Mouse (Mus musculus): ENCODE measurements around the gene Rrp8. TPM values are rescaled to one million over a fixed set of nuclear protein-coding genes. Genes with fewer than 3 reads are reported as not detected.

Rrp8 gene
- polyA plus RNA-seq, 1 experiment from 2014 or later = 41.2 TPM

- H3K36me3 ChIP-seq (ENCODE audit: control insufficient read depth, insufficient read depth, low read length) = peaks cover 12% of the 10 kb centered on the region; the same call in 1 of the 2 replicates
- WGBS = 54% methylated on average over 6 of the region's 6 CpGs
- ATAC-seq (ENCODE audit: low FRiP score) = peak; percentile 71
- H3K4me3 ChIP-seq (ENCODE audit: low read depth, low read length) = no peak overlapping the region
- no peaks in the 10 kb centered on the region for H3K9me3 ChIP-seq (ENCODE audit: control insufficient read depth, low read length)
- peak overlapping the region; percentile 36; the same call in 1 of the 2 replicates for H3K27ac ChIP-seq (ENCODE audit: low read depth, low read length)
- no peak overlapping the region for H3K4me2 ChIP-seq
- 0 out of 2 replicates have a peak overlapping the region, but pooled peaks have one; percentile 6 for H3K9ac ChIP-seq (ENCODE audit: low read length)
- DNase-seq (ENCODE audit: low spot score, missing footprints) = peak; percentile 85
- H3K4me1 ChIP-seq (ENCODE audit: control insufficient read depth, insufficient read depth, low read length) = peaks cover 7% of the 10 kb centered on the region
- H3K27me3 ChIP-seq (ENCODE audit: control insufficient read depth, insufficient read depth, low read length) = no peaks in the 10 kb centered on the region
These were observed 8.3 kb downstream of the Rrp8 start for GRCm38 (mm10) chr7:105728701-105729428.

- no peaks in the 10 kb centered on the region for H3K36me3 ChIP-seq (ENCODE audit: control insufficient read depth, insufficient read depth, low read length)
- ATAC-seq (ENCODE audit: low FRiP score) (no peak), DNase-seq (ENCODE audit: low spot score, missing footprints) (no peak)
- H3K27ac ChIP-seq (ENCODE audit: low read depth, low read length) = no peak overlapping the region
- H3K9me3 ChIP-seq (ENCODE audit: control insufficient read depth, low read length) = no peaks in the 10 kb centered on the region
- WGBS = 92% methylated on average over 4 of the region's 4 CpGs
- no peak overlapping the region for H3K9ac ChIP-seq (ENCODE audit: low read length)
- H3K4me3 ChIP-seq (ENCODE audit: low read depth, low read length) = no peak overlapping the region
- H3K4me2 ChIP-seq = no peak overlapping the region
- H3K27me3 ChIP-seq (ENCODE audit: control insufficient read depth, insufficient read depth, low read length) = no peaks in the 10 kb centered on the region
- peaks cover 7% of the 10 kb centered on the region for H3K4me1 ChIP-seq (ENCODE audit: control insufficient read depth, insufficient read depth, low read length)
These were observed 10.2 kb downstream of the Rrp8 start for GRCm38 (mm10) chr7:105726980-105727325.

GRCm38 (mm10) chr7:105726144-105726979 lies 10.8 kb downstream of the Rrp8 start:
- no peak overlapping the region for H3K27ac ChIP-seq (ENCODE audit: low read depth, low read length)
- no peaks in the 10 kb centered on the region for H3K36me3 ChIP-seq (ENCODE audit: control insufficient read depth, insufficient read depth, low read length)
- peaks cover 7% of the 10 kb centered on the region for H3K4me1 ChIP-seq (ENCODE audit: control insufficient read depth, insufficient read depth, low read length)
- no peaks in the 10 kb centered on the region for H3K9me3 ChIP-seq (ENCODE audit: control insufficient read depth, low read length)
- H3K4me2 ChIP-seq = no peak overlapping the region
- no peak overlapping the region for H3K4me3 ChIP-seq (ENCODE audit: low read depth, low read length)
- no peaks in the 10 kb centered on the region for H3K27me3 ChIP-seq (ENCODE audit: control insufficient read depth, insufficient read depth, low read length)
- ATAC-seq (ENCODE audit: low FRiP score) (peak; percentile 81), DNase-seq (ENCODE audit: low spot score, missing footprints) (peak; percentile 92)
- H3K9ac ChIP-seq (ENCODE audit: low read length) = no peak overlapping the region
- WGBS = 85% methylated on average over 4 of the region's 4 CpGs

- H3K4me3 ChIP-seq (ENCODE audit: low read depth, low read length) = no peak overlapping the region
- no peaks in the 10 kb centered on the region for H3K9me3 ChIP-seq (ENCODE audit: control insufficient read depth, low read length)
- H3K36me3 ChIP-seq (ENCODE audit: control insufficient read depth, insufficient read depth, low read length) = no peaks in the 10 kb centered on the region
- no peaks in the 10 kb centered on the region for H3K4me1 ChIP-seq (ENCODE audit: control insufficient read depth, insufficient read depth, low read length)
- H3K27ac ChIP-seq (ENCODE audit: low read depth, low read length) = no peak overlapping the region
- WGBS = 73% methylated on average over 2 of the region's 2 CpGs
- ATAC-seq (ENCODE audit: low FRiP score) = no peak
- H3K4me2 ChIP-seq = no peak overlapping the region
- no peak for DNase-seq (ENCODE audit: low spot score, missing footprints)
- no peaks in the 10 kb centered on the region for H3K27me3 ChIP-seq (ENCODE audit: control insufficient read depth, insufficient read depth, low read length)
- no peak overlapping the region for H3K9ac ChIP-seq (ENCODE audit: low read length)
These were observed 15.3 kb downstream of the Rrp8 start for GRCm38 (mm10) chr7:105721916-105722315.

GRCm38 (mm10) chr7:105715366-105715765 lies 21.8 kb downstream of the Rrp8 start:
- Histone ChIP-seq H3K4me2 (no peak overlapping the region), H3K4me3 (ENCODE audit: low read depth, low read length) (no peak overlapping the region), H3K9me3 (ENCODE audit: control insufficient read depth, low read length) (no peaks in the 10 kb centered on the region), H3K27ac (ENCODE audit: low read depth, low read length) (no peak overlapping the region), H3K9ac (ENCODE audit: low read length) (no peak overlapping the region), H3K36me3 (ENCODE audit: control insufficient read depth, insufficient read depth, low read length) (no peaks in the 10 kb centered on the region), H3K4me1 (ENCODE audit: control insufficient read depth, insufficient read depth, low read length) (no peaks in the 10 kb centered on the region), H3K27me3 (ENCODE audit: control insufficient read depth, insufficient read depth, low read length) (no peaks in the 10 kb centered on the region)
- ATAC-seq (ENCODE audit: low FRiP score) (no peak), DNase-seq (ENCODE audit: low spot score, missing footprints) (no peak)
- 63% methylated on average over 3 of the region's 3 CpGs for WGBS

GRCm38 (mm10) chr7:105708733-105709132 lies 28.5 kb downstream of the Rrp8 start:
- 93% methylated on average over 5 of the region's 5 CpGs for WGBS

GRCm38 (mm10) chr7:105703816-105704215 lies 33.4 kb downstream of the Rrp8 start:
- H3K36me3 ChIP-seq (ENCODE audit: control insufficient read depth, insufficient read depth, low read length) = no peaks in the 10 kb centered on the region
- no peak for ATAC-seq (ENCODE audit: low FRiP score)
- no peak overlapping the region for H3K4me3 ChIP-seq (ENCODE audit: low read depth, low read length)

More at GRCm38 (mm10) chr7:105708733-105709132, 28.5 kb downstream of the Rrp8 start:
- Histone ChIP-seq H3K27ac (ENCODE audit: low read depth, low read length) (no peak overlapping the region), H3K36me3 (ENCODE audit: control insufficient read depth, insufficient read depth, low read length) (no peaks in the 10 kb centered on the region), H3K9ac (ENCODE audit: low read length) (no peak overlapping the region), H3K4me2 (no peak overlapping the region), H3K27me3 (ENCODE audit: control insufficient read depth, insufficient read depth, low read length) (no peaks in the 10 kb centered on the region), H3K4me3 (ENCODE audit: low read depth, low read length) (no peak overlapping the region), H3K9me3 (ENCODE audit: control insufficient read depth, low read length) (no peaks in the 10 kb centered on the region), H3K4me1 (ENCODE audit: control insufficient read depth, insufficient read depth, low read length) (no peaks in the 10 kb centered on the region)
- ATAC-seq (ENCODE audit: low FRiP score) (no peak), DNase-seq (ENCODE audit: low spot score, missing footprints) (no peak)

GRCm38 (mm10) chr7:105703184-105703583 lies 34.0 kb downstream of the Rrp8 start:
- Histone ChIP-seq H3K27ac (ENCODE audit: low read depth, low read length) (no peak overlapping the region), H3K4me2 (no peak overlapping the region), H3K36me3 (ENCODE audit: control insufficient read depth, insufficient read depth, low read length) (no peaks in the 10 kb centered on the region), H3K4me3 (ENCODE audit: low read depth, low read length) (no peak overlapping the region), H3K27me3 (ENCODE audit: control insufficient read depth, insufficient read depth, low read length) (no peaks in the 10 kb centered on the region), H3K9me3 (ENCODE audit: control insufficient read depth, low read length) (no peaks in the 10 kb centered on the region), H3K4me1 (ENCODE audit: control insufficient read depth, insufficient read depth, low read length) (no peaks in the 10 kb centered on the region), H3K9ac (ENCODE audit: low read length) (no peak overlapping the region)
- DNase-seq (ENCODE audit: low spot score, missing footprints) (no peak), ATAC-seq (ENCODE audit: low FRiP score) (no peak)
- 86% methylated on average over 16 of the region's 16 CpGs for WGBS

More at GRCm38 (mm10) chr7:105703816-105704215, 33.4 kb downstream of the Rrp8 start:
- H3K9me3 ChIP-seq (ENCODE audit: control insufficient read depth, low read length) = no peaks in the 10 kb centered on the region
- DNase-seq (ENCODE audit: low spot score, missing footprints) = no peak
- H3K9ac ChIP-seq (ENCODE audit: low read length) = no peak overlapping the region
- no peak overlapping the region for H3K27ac ChIP-seq (ENCODE audit: low read depth, low read length)
- no peak overlapping the region for H3K4me2 ChIP-seq
- no peaks in the 10 kb centered on the region for H3K27me3 ChIP-seq (ENCODE audit: control insufficient read depth, insufficient read depth, low read length)
- 96% methylated on average over 4 of the region's 4 CpGs for WGBS
- H3K4me1 ChIP-seq (ENCODE audit: control insufficient read depth, insufficient read depth, low read length) = no peaks in the 10 kb centered on the region

- DNase-seq (ENCODE audit: low spot score, missing footprints) (no peak), ATAC-seq (ENCODE audit: low FRiP score) (no peak)
- no peaks in the 10 kb centered on the region for H3K9me3 ChIP-seq (ENCODE audit: control insufficient read depth, low read length)
- H3K4me1 ChIP-seq (ENCODE audit: control insufficient read depth, insufficient read depth, low read length) = no peaks in the 10 kb centered on the region; the same call in 1 of the 2 replicates
- H3K9ac ChIP-seq (ENCODE audit: low read length) = no peak overlapping the region
- 81% methylated on average over 1 of the region's 1 CpGs for WGBS
- no peaks in the 10 kb centered on the region for H3K36me3 ChIP-seq (ENCODE audit: control insufficient read depth, insufficient read depth, low read length)
- no peak overlapping the region for H3K4me2 ChIP-seq
- no peak overlapping the region for H3K27ac ChIP-seq (ENCODE audit: low read depth, low read length)
- H3K27me3 ChIP-seq (ENCODE audit: control insufficient read depth, insufficient read depth, low read length) = no peaks in the 10 kb centered on the region
- H3K4me3 ChIP-seq (ENCODE audit: low read depth, low read length) = no peak overlapping the region
These were observed 46.3 kb downstream of the Rrp8 start for GRCm38 (mm10) chr7:105690875-105691274.
